Mouse (Mus musculus): ENCODE measurements around the gene Ncapg2. TPM values are rescaled to one million over a fixed set of nuclear protein-coding genes. Genes with fewer than 3 reads are reported as not detected.

Gene Ncapg2
- total RNA-seq, 2 experiments from 2014 or later = 4.7 to 6.4 TPM

GRCm38 (mm10) chr12:116498666-116499065 is 93.5 kb downstream of the Ncapg2 start:
- intact Hi-C loops (cut with DNase I) = loop anchor here (1.0 kb wide), 1 partner anchor 38 kb away; no protein-coding TSS in a partner anchor

GRCm38 (mm10) chr12:116500652-116501051 is 95.5 kb downstream of the Ncapg2 start:
- DNase-seq (ENCODE audit: low spot score in 2 of 2) = no peak
- intact Hi-C loops (cut with DNase I) = no loop called here

More at GRCm38 (mm10) chr12:116498666-116499065, 93.5 kb downstream of the Ncapg2 start:
- no peak for DNase-seq (ENCODE audit: low spot score in 2 of 2)

DNA sequence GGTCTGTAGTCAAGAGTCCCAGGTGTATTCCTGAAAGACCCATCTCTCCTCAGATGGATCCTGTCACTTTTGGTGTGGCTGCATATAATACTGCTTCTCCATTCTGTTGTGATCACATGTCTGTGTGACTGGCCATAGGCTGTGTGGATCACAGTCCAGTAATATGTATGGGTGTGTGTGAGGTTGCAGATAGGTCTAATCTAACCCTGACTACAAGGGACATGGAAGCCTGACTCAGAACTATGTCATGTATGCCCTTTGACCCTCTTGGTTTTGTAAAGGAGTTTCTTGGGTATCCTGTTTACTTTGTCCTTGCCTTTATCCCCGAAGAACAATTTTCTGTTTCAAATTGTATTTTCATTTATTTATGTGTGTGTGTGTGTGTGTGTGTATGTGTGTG is 107.3 kb downstream of the Ncapg2 start:
- intact Hi-C loops (cut with DNase I) = no loop called here
- DNase-seq (ENCODE audit: low spot score in 2 of 2) = no peak

Other genes starting within 250 kb of the Ncapg2 start
- 10 to 100 TPM; 12.6 to 17.0 TPM for gene Wdr60, start 142.4 kb upstream of the Ncapg2 start, total RNA-seq (2021)
- gene Gm11027, start 130.0 kb upstream of the Ncapg2 start, total RNA-seq (2021) = not detected
- gene Esyt2, start 124.2 kb upstream of the Ncapg2 start, total RNA-seq (2021) = 10 to 100 TPM; 54.6 to 57.9 TPM
- 100 to 1,000 TPM; 383 to 385 TPM for gene Ptprn2, start 80.3 kb downstream of the Ncapg2 start, total RNA-seq (2021)

Data from left cerebral cortex, postnatal 14 days (tissue).